Mouse (Mus musculus) bone marrow, adult 2 months (tissue): Measurements from ENCODE around the gene Dpyd.

Experiments used
- CTCF ChIP-seq: fragments of 200-500 bp; IDR thresholded peaks from 2 replicates; pipeline ENCODE4 v1.5.1; 2011; ENCODE audit warnings: low read length, control low read depth; ENCODE audit not compliant: control insufficient read depth, insufficient read depth
- POLR2A ChIP-seq: fragments of 200-500 bp; IDR thresholded peaks from 2 replicates; pipeline ENCODE4 v1.6.1; 2011; ENCODE audit warnings: low read depth, mild to moderate bottlenecking, control low read depth, low read length, borderline replicate concordance; ENCODE audit not compliant: control insufficient read depth

DNA sequence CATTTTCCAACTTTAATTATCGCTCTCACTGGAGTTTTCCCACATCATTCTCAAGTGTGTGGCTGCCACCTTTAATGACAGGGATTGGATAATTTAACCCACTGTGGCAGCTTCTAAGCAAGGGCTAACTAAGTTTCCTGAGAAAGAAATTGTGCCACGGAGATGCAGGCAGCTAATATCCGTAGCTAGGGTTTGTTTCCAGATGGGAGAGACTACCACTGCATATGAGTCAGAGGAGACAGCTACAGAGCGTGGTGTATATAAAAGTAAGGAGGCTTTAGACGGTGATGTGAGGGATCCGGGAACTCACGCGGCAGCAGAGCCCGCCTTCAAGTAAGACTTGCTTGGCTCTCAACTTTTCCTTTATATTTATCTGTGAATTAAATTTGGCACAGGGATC, 505.3 kb downstream of the Dpyd start:
- no peak for TF ChIP-seq POLR2A
- TF ChIP-seq CTCF = no peak
